ENCODE assay signal across 19 mouse cellular contexts in genomic region chr9:67136166-67136565, GRCm38 (mm10).
A peak's percentile ranks its signal among the peaks of the same experiment; 100 is the strongest.
DNase-seq lines count a peak whose midpoint lies in the region; ATAC-seq and TF ChIP-seq lines count a peak whose summit lies in the region.
"Had no signal": no experiment of that assay in that cellular context is flagged by ENCODE, and none has a peak within 500 bp of the region (broad histone marks: within the 10 kb centered on the region; RNA-seq: fewer than 3 reads in every experiment).

No protein-coding gene starts in this region.

- peak overlapping the region; percentile 63; the same call in 1 of the 2 replicates for H3K27ac ChIP-seq in forebrain, embryonic 10.5 days
- no peak overlapping the region for H3K27ac ChIP-seq in forebrain, postnatal 0 days (ENCODE audit: low read depth, low read length)
- peak overlapping the region; percentile 64; the same call in 1 of the 2 replicates for H3K27ac ChIP-seq in hindbrain, embryonic 10.5 days
- H3K27ac ChIP-seq in hindbrain, postnatal 0 days = no peak overlapping the region
- H3K27ac ChIP-seq in embryonic facial prominence, embryonic 11.5 days (replicated peaks; ENCODE audit: low read depth, low read length) = 0 out of 2 replicates have a peak overlapping the region, but pooled peaks have one; percentile 8
- H3K27ac ChIP-seq in limb, embryonic 12.5 days = peak overlapping the region; percentile 84; the same call in 1 of the 2 replicates
- H3K27ac ChIP-seq in lung, postnatal 0 days (ENCODE audit: low read length) = no peak overlapping the region
- H3K27ac ChIP-seq: hindbrain, embryonic 12.5 days had no signal

- DNase-seq in forebrain, embryonic 10.5 days (ENCODE audit: extremely low spot score, low spot score) = no peak
- no peak for DNase-seq in forebrain, postnatal 0 days
- no peak for DNase-seq in hindbrain, embryonic 10.5 days (ENCODE audit: low spot score)
- DNase-seq in hindbrain, postnatal 0 days (ENCODE audit: low spot score) = no peak
- DNase-seq in embryonic facial prominence, embryonic 11.5 days (ENCODE audit: low spot score) = peak; percentile 66
- no peak for DNase-seq in lung, postnatal 0 days (ENCODE audit: low spot score)
- DNase-seq: adrenal gland, postnatal 14 days; cerebellum, adult 18-20 months; cerebellum, adult 9-11 months; cerebellum, postnatal 36 days; gastrocnemius, postnatal 36 days; heart, adult 18-20 months; kidney, adult 18-20 months had no signal

- H3K9me3 ChIP-seq in forebrain, embryonic 10.5 days = no peaks in the 10 kb centered on the region
- H3K9me3 ChIP-seq in forebrain, postnatal 0 days (ENCODE audit: low read length) = no peaks in the 10 kb centered on the region
- H3K9me3 ChIP-seq in hindbrain, embryonic 10.5 days = no peaks in the 10 kb centered on the region
- H3K9me3 ChIP-seq in hindbrain, postnatal 0 days (ENCODE audit: low read length) = no peaks in the 10 kb centered on the region
- no peaks in the 10 kb centered on the region for H3K9me3 ChIP-seq in embryonic facial prominence, embryonic 11.5 days (replicated peaks; ENCODE audit: control insufficient read depth, low read length)
- H3K9me3 ChIP-seq in limb, embryonic 12.5 days = no peaks in the 10 kb centered on the region
- H3K9me3 ChIP-seq in lung, postnatal 0 days (ENCODE audit: low read length) = no peaks in the 10 kb centered on the region
- H3K9me3 ChIP-seq: hindbrain, embryonic 12.5 days had no signal

- H3K36me3 ChIP-seq in forebrain, embryonic 10.5 days (replicated peaks) = no peaks in the 10 kb centered on the region
- no peaks in the 10 kb centered on the region for H3K36me3 ChIP-seq in forebrain, postnatal 0 days (ENCODE audit: insufficient read depth)
- no peaks in the 10 kb centered on the region for H3K36me3 ChIP-seq in hindbrain, embryonic 10.5 days
- no peaks in the 10 kb centered on the region for H3K36me3 ChIP-seq in hindbrain, postnatal 0 days (ENCODE audit: insufficient read depth, low read length)
- no peaks in the 10 kb centered on the region for H3K36me3 ChIP-seq in embryonic facial prominence, embryonic 11.5 days (replicated peaks; ENCODE audit: control insufficient read depth, insufficient read depth, low read depth, low read length)
- H3K36me3 ChIP-seq in limb, embryonic 12.5 days = no peaks in the 10 kb centered on the region
- no peaks in the 10 kb centered on the region for H3K36me3 ChIP-seq in lung, postnatal 0 days (ENCODE audit: insufficient read depth, low read length)
- H3K36me3 ChIP-seq: hindbrain, embryonic 12.5 days had no signal

- TF ChIP-seq EP300 in lung, postnatal 0 days (IDR thresholded peaks at IDR 0.05) = no peak

- H3K4me2 ChIP-seq in forebrain, postnatal 0 days (ENCODE audit: low read depth) = no peak overlapping the region
- no peak overlapping the region for H3K4me2 ChIP-seq in hindbrain, postnatal 0 days (ENCODE audit: low read depth, low read length)
- no peak overlapping the region for H3K4me2 ChIP-seq in embryonic facial prominence, embryonic 11.5 days (ENCODE audit: low read depth, low read length)
- H3K4me2 ChIP-seq in limb, embryonic 12.5 days = no peak overlapping the region
- no peak overlapping the region for H3K4me2 ChIP-seq in lung, postnatal 0 days (replicated peaks; ENCODE audit: low read depth, low read length)
- H3K4me2 ChIP-seq: heart, embryonic 11.5 days; hindbrain, embryonic 12.5 days had no signal

- WGBS in forebrain, embryonic 10.5 days = 78% methylated on average over 6 of the region's 6 CpGs
- WGBS in forebrain, postnatal 0 days = 83% methylated on average over 6 of the region's 6 CpGs
- 82% methylated on average over 6 of the region's 6 CpGs for WGBS in hindbrain, embryonic 10.5 days
- whole genome bisulfite sequencing in hindbrain, postnatal 0 days = 88% methylated on average over 6 of the region's 6 CpGs
- 43% methylated on average over 6 of the region's 6 CpGs for WGBS in embryonic facial prominence, embryonic 11.5 days
- 32% methylated on average over 6 of the region's 6 CpGs for WGBS in limb, embryonic 12.5 days
- 85% methylated on average over 6 of the region's 6 CpGs for WGBS in lung, postnatal 0 days

- no peaks in the 10 kb centered on the region for H3K27me3 ChIP-seq in forebrain, embryonic 10.5 days (ENCODE audit: poor library complexity, severe bottlenecking)
- H3K27me3 ChIP-seq in forebrain, postnatal 0 days (ENCODE audit: insufficient read depth, low read length) = no peaks in the 10 kb centered on the region
- H3K27me3 ChIP-seq in hindbrain, embryonic 10.5 days (ENCODE audit: insufficient read depth, poor library complexity, severe bottlenecking) = no peaks in the 10 kb centered on the region
- no peaks in the 10 kb centered on the region for H3K27me3 ChIP-seq in hindbrain, postnatal 0 days (ENCODE audit: insufficient read depth, low read length)
- H3K27me3 ChIP-seq in embryonic facial prominence, embryonic 11.5 days (ENCODE audit: control insufficient read depth, insufficient read depth, low read length) = no peaks in the 10 kb centered on the region
- 0 out of 2 replicates have a peak, but pooled peaks cover 3% of the 10 kb centered on the region for H3K27me3 ChIP-seq in limb, embryonic 12.5 days
- H3K27me3 ChIP-seq in lung, postnatal 0 days (replicated peaks; ENCODE audit: insufficient read depth, low read length) = no peaks in the 10 kb centered on the region
- H3K27me3 ChIP-seq: hindbrain, embryonic 12.5 days had no signal

- TF ChIP-seq CTCF in forebrain, postnatal 0 days (IDR thresholded peaks at IDR 0.05; ENCODE audit: low read depth) = no peak
- no peak for TF ChIP-seq CTCF in hindbrain, postnatal 0 days (IDR thresholded peaks at IDR 0.05; ENCODE audit: low read depth)
- no peak for TF ChIP-seq CTCF in lung, postnatal 0 days (IDR thresholded peaks at IDR 0.05)

- H3K9ac ChIP-seq in forebrain, postnatal 0 days = no peak overlapping the region
- no peak overlapping the region for H3K9ac ChIP-seq in hindbrain, postnatal 0 days (replicated peaks; ENCODE audit: low read length)
- no peak overlapping the region for H3K9ac ChIP-seq in embryonic facial prominence, embryonic 11.5 days (replicated peaks; ENCODE audit: low read length)
- no peak overlapping the region for H3K9ac ChIP-seq in limb, embryonic 12.5 days (replicated peaks)
- no peak overlapping the region for H3K9ac ChIP-seq in lung, postnatal 0 days (replicated peaks; ENCODE audit: low read depth)
- H3K9ac ChIP-seq: hindbrain, embryonic 12.5 days had no signal

- no peak overlapping the region for H3K4me3 ChIP-seq in forebrain, embryonic 10.5 days
- no peak overlapping the region for H3K4me3 ChIP-seq in forebrain, postnatal 0 days (ENCODE audit: low read depth, low read length)
- no peak overlapping the region for H3K4me3 ChIP-seq in hindbrain, embryonic 10.5 days
- no peak overlapping the region for H3K4me3 ChIP-seq in hindbrain, postnatal 0 days (ENCODE audit: low read length)
- H3K4me3 ChIP-seq in embryonic facial prominence, embryonic 11.5 days (ENCODE audit: low read depth, low read length) = no peak overlapping the region
- no peak overlapping the region for H3K4me3 ChIP-seq in limb, embryonic 12.5 days (replicated peaks)
- H3K4me3 ChIP-seq in lung, postnatal 0 days (ENCODE audit: low read depth, low read length) = no peak overlapping the region
- H3K4me3 ChIP-seq: hindbrain, embryonic 12.5 days had no signal

- peaks cover 25% of the 10 kb centered on the region for H3K4me1 ChIP-seq in forebrain, embryonic 10.5 days
- no peaks in the 10 kb centered on the region for H3K4me1 ChIP-seq in forebrain, postnatal 0 days (ENCODE audit: insufficient read depth)
- peaks cover 34% of the 10 kb centered on the region for H3K4me1 ChIP-seq in hindbrain, embryonic 10.5 days (replicated peaks)
- peaks cover 9% of the 10 kb centered on the region; the same call in 1 of the 2 replicates for H3K4me1 ChIP-seq in hindbrain, postnatal 0 days (ENCODE audit: insufficient read depth, low read length)
- peaks cover 8% of the 10 kb centered on the region for H3K4me1 ChIP-seq in embryonic facial prominence, embryonic 11.5 days (ENCODE audit: control insufficient read depth, insufficient read depth, low read length)
- peaks cover 31% of the 10 kb centered on the region for H3K4me1 ChIP-seq in limb, embryonic 12.5 days (replicated peaks)
- H3K4me1 ChIP-seq in lung, postnatal 0 days (ENCODE audit: insufficient read depth, low read depth, low read length) = no peaks in the 10 kb centered on the region

- ATAC-seq in forebrain, postnatal 0 days = no peak
- ATAC-seq in hindbrain, postnatal 0 days = no peak
- ATAC-seq in embryonic facial prominence, embryonic 11.5 days (replicated peaks; ENCODE audit: insufficient number of reproducible peaks, low FRiP score, low TSS enrichment, low read depth) = no peak
- ATAC-seq in limb, embryonic 12.5 days (ENCODE audit: insufficient number of reproducible peaks, insufficient read depth, low FRiP score, low TSS enrichment, low read depth) = no peak
- no peak for ATAC-seq in lung, postnatal 0 days
- no peak for ATAC-seq in megakaryocyte-erythroid progenitor cell, adult 5-6 weeks (replicated peaks; ENCODE audit: low FRiP score, low TSS enrichment, poor library complexity, severe bottlenecking)
- ATAC-seq: forebrain, embryonic 14.5 days; hindbrain, embryonic 16.5 days had no signal

Comparison
In these comparisons a context has a peak if more than half of its experiments do, and no peak if none do; other contexts are left out.
1. H3K27ac ChIP-seq: peak in forebrain, embryonic 10.5 days (single experiment), hindbrain, embryonic 10.5 days (single experiment), embryonic facial prominence, embryonic 11.5 days (single experiment) and limb, embryonic 12.5 days (single experiment); none in forebrain, postnatal 0 days (single experiment), hindbrain, postnatal 0 days (single experiment) and lung, postnatal 0 days (single experiment).